Mouse (Mus musculus) CH12.LX (cell line): ENCODE measurements around the gene C2cd2l.
"Not testable (repeated sequence)": the region's sequence is repeated elsewhere in the genome, so short reads cannot be mapped to it uniquely, and the experiment has no call there.

Source experiments
- BHLHE40 ChIP-seq: IDR thresholded peaks from 2 replicates; pipeline ENCODE4 v1.6.1; 2011; ENCODE audit warnings: mild to moderate bottlenecking, low read depth, low read length, improper control_type of control experiment
- CHD2 ChIP-seq: IDR thresholded peaks from 2 replicates; pipeline ENCODE4 v1.6.1; 2011; ENCODE audit warnings: low read length, improper control_type of control experiment
- CTCF ChIP-seq, 2 experiments: IDR thresholded peaks in 1 of 2; conservative IDR thresholded peaks in 1 of 2; 2 replicates each; pipeline ENCODE4 v1.5.1; 2011 to 2012; ENCODE audit warnings: low read depth in 2 of 2, low read length in 2 of 2, improper control_type of control experiment in 1 of 2, inconsistent platforms in 1 of 2, mild to moderate bottlenecking in 1 of 2, moderate library complexity in 1 of 2
- E2F4 ChIP-seq: IDR thresholded peaks from 2 replicates; pipeline ENCODE4 v1.6.1; 2011; ENCODE audit warnings: low read depth, low read length, improper control_type of control experiment; ENCODE audit not compliant: insufficient replicate concordance
- EP300 ChIP-seq: IDR thresholded peaks from 2 replicates; pipeline ENCODE4 v1.6.1; 2011; ENCODE audit warnings: low read length, improper control_type of control experiment
- ETS1 ChIP-seq: conservative IDR thresholded peaks from 2 replicates; pipeline ENCODE4 v1.6.1; 2012; ENCODE audit warnings: low read depth, mild to moderate bottlenecking, inconsistent platforms, low read length, improper control_type of control experiment, moderate library complexity
- MAZ ChIP-seq: IDR thresholded peaks from 2 replicates; pipeline ENCODE4 v1.6.1; 2012; ENCODE audit warnings: low read depth, mild to moderate bottlenecking, inconsistent platforms, low read length, improper control_type of control experiment, moderate library complexity
- MXI1 ChIP-seq: IDR thresholded peaks from 2 replicates; pipeline ENCODE4 v1.6.1; 2011; ENCODE audit warnings: mild to moderate bottlenecking, low read depth, low read length, improper control_type of control experiment
- POLR2A ChIP-seq: IDR thresholded peaks from 2 replicates; pipeline ENCODE4 v1.6.1; 2011; ENCODE audit warnings: low read depth, mild to moderate bottlenecking, improper control_type of control experiment, low read length
- TBP ChIP-seq: conservative IDR thresholded peaks from 2 replicates; pipeline ENCODE4 v1.6.1; 2011; ENCODE audit warnings: low read depth, low read length, improper control_type of control experiment
- ZKSCAN1 ChIP-seq: IDR thresholded peaks from 2 replicates; pipeline ENCODE4 v1.6.1; 2012; ENCODE audit warnings: low read depth, inconsistent platforms, low read length, improper control_type of control experiment, borderline replicate concordance
- ZMIZ1 ChIP-seq: IDR thresholded peaks from 2 replicates; pipeline ENCODE4 v1.6.1; 2012; ENCODE audit warnings: low read depth, mild to moderate bottlenecking, inconsistent platforms, low read length, improper control_type of control experiment

- not testable (repeated sequence) for TF ChIP-seq CHD2; TBP; EP300; POLR2A; ZMIZ1; MAZ; E2F4; ETS1; BHLHE40; CTCF (conservative IDR thresholded peaks at IDR 0.05 in 1 of 2, IDR thresholded peaks at IDR 0.05 in 1 of 2; ENCODE audit: low read depth in 2 of 2, low read length in 2 of 2); ZKSCAN1; MXI1
These were observed 5.1 kb upstream of the C2cd2l start for GRCm38 (mm10) chr9:44325032-44325767.
